Mouse (Mus musculus): Measurements from ENCODE around the gene Sash3.

Sash3 gene

GRCm38 (mm10) chrX:48146262-48146661 lies at the start of gene Sash3:
Gene Sash3, plus strand, starts transcription at chrX:48146436.
- no peak for DNase-seq

- no peak for DNase-seq
Observed at GRCm38 (mm10) chrX:48096580-48096979, 49.7 kb upstream of the Sash3 start.

- no peak for DNase-seq
Observed at GRCm38 (mm10) chrX:48098470-48099129, 47.6 kb upstream of the Sash3 start.

- no peak for DNase-seq
Observed at GRCm38 (mm10) chrX:48099871-48100270, 46.4 kb upstream of the Sash3 start.

- no peak for DNase-seq
Observed at GRCm38 (mm10) chrX:48103256-48103655, 43.0 kb upstream of the Sash3 start.

- DNase-seq: peak; percentile 55 to 68
Observed at GRCm38 (mm10) chrX:48104736-48105441, 41.3 kb upstream of the Sash3 start.

GRCm38 (mm10) chrX:48106226-48106625 lies 40.0 kb upstream of the Sash3 start:
- no peak for DNase-seq

GRCm38 (mm10) chrX:48108394-48109315 lies 37.6 kb upstream of the Sash3 start, which contains the start of gene Xpnpep2:
Gene Xpnpep2, plus strand, starts transcription at chrX:48108725.
- DNase-seq: peak in 1 of 2 experiments; percentile 13

GRCm38 (mm10) chrX:48109316-48109655 lies 37.0 kb upstream of the Sash3 start:
- DNase-seq: no peak

- no peak for DNase-seq
Observed at GRCm38 (mm10) chrX:48119294-48119693, 26.9 kb upstream of the Sash3 start.

GRCm38 (mm10) chrX:48124132-48125071 lies 21.8 kb upstream of the Sash3 start:
- DNase-seq: peak; percentile 86 to 87

GRCm38 (mm10) chrX:48126903-48127476 lies 19.2 kb upstream of the Sash3 start:
- DNase-seq: no peak

- DNase-seq: peak in 1 of 2 experiments; percentile 26
Observed at GRCm38 (mm10) chrX:48127502-48128218, 18.6 kb upstream of the Sash3 start.

GRCm38 (mm10) chrX:48129167-48129566 lies 17.1 kb upstream of the Sash3 start:
- no peak for DNase-seq

GRCm38 (mm10) chrX:48136935-48137334 lies 9.3 kb upstream of the Sash3 start:
- DNase-seq: no peak

- no peak for DNase-seq
Observed at GRCm38 (mm10) chrX:48138011-48138410, 8.2 kb upstream of the Sash3 start.

- DNase-seq: no peak
Observed at GRCm38 (mm10) chrX:48138539-48139275, 7.5 kb upstream of the Sash3 start.

GRCm38 (mm10) chrX:48139368-48140285 lies 6.6 kb upstream of the Sash3 start:
- DNase-seq: no peak

- DNase-seq: no peak
Observed at GRCm38 (mm10) chrX:48140286-48140877, 5.9 kb upstream of the Sash3 start.
